Mouse (Mus musculus) forebrain, embryonic 11.5 days (tissue): Measurements from ENCODE around the gene Mrgbp. TPM values are rescaled to one million over a fixed set of nuclear protein-coding genes. Genes with fewer than 3 reads are reported as not detected.

Experiments
- ATAC-seq: fragments of 200-750 bp; cut with Nextera tagmentation; replicated peaks from 2 replicates; pipeline ENCODE4 v1.8.0; 2017; ENCODE audit warnings: moderate TSS enrichment; ENCODE audit not compliant: low FRiP score
- DNase-seq: peaks from one replicate; pipeline ENCODE4 v3.0.0-alpha.2; 2017; ENCODE audit warnings: low spot score
- H3K27ac ChIP-seq: fragments of 300-500 bp; sonication (generic); 2 replicates; pipeline ENCODE4 v1.5.1; 2014; ENCODE audit warnings: low read depth, low read length
- H3K27me3 ChIP-seq: fragments of 300-500 bp; sonication (generic); 2 replicates; pipeline ENCODE4 v1.6.1; 2014; ENCODE audit warnings: mild to moderate bottlenecking, low read length, mixed read lengths; ENCODE audit not compliant: control insufficient read depth, insufficient read depth
- H3K36me3 ChIP-seq: fragments of 300-500 bp; sonication (generic); 2 replicates; pipeline ENCODE4 v1.6.1; 2014; ENCODE audit warnings: mild to moderate bottlenecking, low read length, moderate library complexity, mixed read lengths; ENCODE audit not compliant: control insufficient read depth, insufficient read depth
- H3K4me1 ChIP-seq: fragments of 300-500 bp; sonication (generic); replicated peaks from 2 replicates; pipeline ENCODE4 v1.6.1; 2014; ENCODE audit warnings: low read length, mixed read lengths; ENCODE audit not compliant: control insufficient read depth, insufficient read depth
- H3K4me2 ChIP-seq: fragments of 300-500 bp; sonication (generic); 2 replicates; pipeline ENCODE4 v1.6.1; 2014; ENCODE audit warnings: low read depth, mild to moderate bottlenecking, low read length, moderate library complexity, mixed read lengths; ENCODE audit not compliant: severe bottlenecking
- H3K4me3 ChIP-seq: fragments of 300-500 bp; sonication (generic); 2 replicates; pipeline ENCODE4 v1.5.1; 2014; ENCODE audit warnings: low read depth, low read length
- H3K9ac ChIP-seq: fragments of 300-500 bp; sonication (generic); 2 replicates; pipeline ENCODE4 v1.6.1; 2014; ENCODE audit warnings: low read length
- H3K9me3 ChIP-seq: fragments of 300-500 bp; sonication (generic); 2 replicates; pipeline ENCODE4 v1.6.1; 2016; ENCODE audit warnings: low read length, mixed read lengths; ENCODE audit not compliant: control insufficient read depth
- WGBS: fragments of 180-500 bp; shearing (Covaris S2); extraction: QIAGEN DNeasy Blood & Tissue Kit; methylation state at CpG from one replicate; pipeline ENCODE4 v1.1.7; 2014; 5-methylcytosine and 5-hydroxymethylcytosine counted together
- polyA plus RNA-seq: library from polyadenylated mRNA; unstranded; fragments of >200 nt; fragmentation: Nextera tagmentation; extraction: Ambion mirVana; gene quantifications from 2 replicates; pipeline ENCODE4 v1.2.1, GENCODE M21; 2014

Gene Mrgbp
- polyA plus RNA-seq, 1 experiment from 2014 or later: 49.5 TPM

DNA sequence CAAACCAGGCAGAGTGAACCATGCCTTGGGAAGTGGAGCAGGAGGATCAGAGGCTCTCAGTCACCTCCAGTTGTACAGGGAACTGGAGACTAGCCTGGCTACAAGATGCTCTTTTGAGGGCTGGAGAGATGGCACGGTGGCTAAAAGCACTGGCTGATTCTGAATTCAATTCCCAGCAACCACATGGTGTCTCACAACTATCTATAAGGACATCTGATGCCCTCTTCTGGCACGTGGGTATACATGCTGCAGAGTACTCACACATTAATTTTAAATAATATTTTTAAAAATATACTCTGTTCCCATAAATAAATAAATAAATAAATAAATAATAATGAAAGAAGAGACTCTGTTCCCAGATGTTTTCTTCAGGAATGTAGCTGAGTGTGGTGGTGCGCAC is 25.9 kb upstream of the Mrgbp start:
- H3K27me3 ChIP-seq: no peaks in the 10 kb centered on the region
- H3K9me3 ChIP-seq: no peaks in the 10 kb centered on the region
- no peaks in the 10 kb centered on the region for H3K4me1 ChIP-seq
- no peaks in the 10 kb centered on the region for H3K36me3 ChIP-seq
- 45% methylated on average over 3 of the region's 3 CpGs for WGBS
- DNase-seq (no peak), ATAC-seq (no peak)
- H3K27ac ChIP-seq: no peak overlapping the region
- H3K4me3 ChIP-seq: no peak overlapping the region
- H3K9ac ChIP-seq: no peak overlapping the region
- H3K4me2 ChIP-seq: no peak overlapping the region

DNA sequence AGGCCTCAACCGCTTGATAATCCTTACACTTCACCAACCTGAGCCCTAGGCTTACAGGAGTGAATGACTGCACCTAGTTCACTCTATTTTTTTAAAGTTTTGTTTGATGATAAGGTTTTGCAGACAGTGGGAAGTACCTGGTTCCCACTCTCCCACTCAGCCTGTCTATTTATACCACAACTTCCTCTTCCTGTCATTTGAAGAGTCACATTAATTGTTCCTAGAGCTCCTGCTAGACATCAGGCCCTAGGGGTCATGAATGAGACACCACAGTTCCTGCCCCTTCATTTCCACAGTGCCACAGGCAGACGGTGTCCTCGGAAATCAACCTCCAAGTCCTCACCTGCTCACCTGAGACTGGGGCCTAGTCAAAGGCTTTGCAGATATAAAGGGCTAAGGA is 24.6 kb upstream of the Mrgbp start:
- WGBS: 85% methylated on average over 3 of the region's 3 CpGs

DNA sequence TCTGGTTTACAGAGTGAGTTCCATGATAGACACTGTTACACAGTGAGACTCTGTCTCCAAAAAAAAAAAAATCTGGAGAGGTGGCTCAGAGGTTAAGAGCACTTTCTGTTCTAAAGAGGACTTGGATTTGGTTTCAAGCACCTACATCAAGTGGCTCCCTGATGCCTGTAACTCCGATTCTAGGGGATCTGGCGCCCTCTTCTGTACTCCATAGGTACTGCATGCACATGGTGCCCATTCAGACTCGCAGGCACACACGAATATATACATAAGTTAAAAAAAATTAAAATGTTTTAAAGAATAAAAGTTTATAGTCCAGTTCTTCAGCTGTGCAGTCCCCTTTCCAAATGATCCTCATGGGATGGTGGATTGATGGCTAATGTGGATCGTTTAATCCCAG is 20.9 kb upstream of the Mrgbp start:
- H3K4me3 ChIP-seq: no peak overlapping the region
- H3K9ac ChIP-seq: no peak overlapping the region
- no peaks in the 10 kb centered on the region for H3K36me3 ChIP-seq
- DNase-seq: peak; percentile 67
- 50% methylated on average over 5 of the region's 5 CpGs for WGBS
- no peaks in the 10 kb centered on the region for H3K27me3 ChIP-seq
- ATAC-seq: no peak
- no peaks in the 10 kb centered on the region for H3K4me1 ChIP-seq
- no peaks in the 10 kb centered on the region for H3K9me3 ChIP-seq
- H3K27ac ChIP-seq: no peak overlapping the region
- no peak overlapping the region for H3K4me2 ChIP-seq

More for the DNA sequence above, 24.6 kb upstream of the Mrgbp start:
- H3K36me3 ChIP-seq: no peaks in the 10 kb centered on the region
- H3K27ac ChIP-seq: no peak overlapping the region
- no peaks in the 10 kb centered on the region for H3K27me3 ChIP-seq
- no peak overlapping the region for H3K9ac ChIP-seq
- no peak overlapping the region for H3K4me2 ChIP-seq
- no peaks in the 10 kb centered on the region for H3K9me3 ChIP-seq
- no peak overlapping the region for H3K4me3 ChIP-seq
- no peaks in the 10 kb centered on the region for H3K4me1 ChIP-seq
- no peak for ATAC-seq
- DNase-seq: no peak

DNA sequence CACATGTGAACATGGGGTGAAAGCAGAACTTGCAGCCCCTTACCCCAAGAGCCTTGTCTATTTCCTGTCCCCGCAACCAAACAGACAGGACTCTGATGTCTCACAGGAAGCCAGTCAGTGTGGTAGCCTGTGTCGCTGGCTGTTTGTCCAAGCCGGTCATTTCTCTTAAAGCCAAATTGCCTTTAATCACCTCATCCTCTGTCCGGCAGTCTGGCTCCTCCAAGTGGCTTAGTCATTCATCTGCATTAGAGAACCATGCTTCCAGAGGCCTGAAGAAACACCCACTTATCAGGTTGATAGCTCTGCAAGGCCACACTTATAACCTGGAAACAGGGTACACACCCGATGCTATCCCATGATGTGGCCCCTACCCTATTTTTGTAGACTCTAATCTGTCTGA is 19.0 kb upstream of the Mrgbp start:
- no peak overlapping the region for H3K4me2 ChIP-seq
- no peaks in the 10 kb centered on the region for H3K36me3 ChIP-seq
- H3K9ac ChIP-seq: no peak overlapping the region
- DNase-seq (no peak), ATAC-seq (no peak)
- H3K9me3 ChIP-seq: no peaks in the 10 kb centered on the region
- H3K27ac ChIP-seq: no peak overlapping the region
- H3K4me1 ChIP-seq: no peaks in the 10 kb centered on the region
- no peak overlapping the region for H3K4me3 ChIP-seq
- WGBS: 78% methylated on average over 5 of the region's 5 CpGs
- no peaks in the 10 kb centered on the region for H3K27me3 ChIP-seq

DNA sequence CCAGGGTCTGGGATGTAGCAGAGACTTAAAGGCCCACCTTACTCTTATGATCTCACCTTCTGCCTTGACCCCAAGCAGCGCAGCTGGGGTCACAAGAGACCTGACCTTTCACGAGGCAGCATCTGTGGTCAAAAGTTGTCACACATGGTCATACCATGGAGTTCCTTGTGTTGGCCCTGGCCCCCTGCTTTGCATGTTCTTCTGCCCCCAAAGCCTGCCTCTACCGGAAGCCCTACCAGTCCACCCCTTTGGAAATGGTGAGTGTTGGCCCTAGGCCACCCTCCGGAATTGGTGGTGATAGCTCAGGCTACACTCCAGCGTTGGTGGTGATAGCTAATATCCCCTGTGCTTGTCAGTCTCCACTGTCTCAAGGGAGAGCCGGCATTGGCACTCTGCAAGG is 17.8 kb upstream of the Mrgbp start:
- Histone ChIP-seq H3K36me3 (no peaks in the 10 kb centered on the region), H3K27ac (no peak overlapping the region), H3K9me3 (no peaks in the 10 kb centered on the region), H3K4me3 (no peak overlapping the region), H3K4me1 (no peaks in the 10 kb centered on the region), H3K27me3 (no peaks in the 10 kb centered on the region), H3K4me2 (no peak overlapping the region), H3K9ac (no peak overlapping the region)
- 68% methylated on average over 6 of the region's 6 CpGs for WGBS
- DNase-seq (no peak), ATAC-seq (no peak)

DNA sequence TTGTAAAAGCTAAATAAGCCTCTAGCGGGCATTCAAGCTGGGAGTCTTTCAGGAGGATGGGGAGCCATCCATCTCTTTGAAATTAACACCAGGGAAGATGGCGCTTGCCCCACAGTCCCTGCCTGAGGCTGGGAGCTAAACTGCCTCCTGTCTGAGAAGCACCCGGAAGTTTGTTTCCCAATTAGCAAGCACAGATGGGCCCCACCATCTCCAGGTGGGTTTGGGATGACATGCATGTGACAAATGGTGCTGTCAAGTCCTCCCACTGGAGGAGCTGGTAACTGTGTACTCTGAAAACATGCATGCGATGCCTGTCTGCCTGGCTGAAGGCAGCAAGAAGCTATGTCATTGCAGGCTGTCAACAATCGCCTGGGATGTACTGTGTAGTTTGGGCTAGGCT is 17.3 kb upstream of the Mrgbp start:
- no peak overlapping the region for H3K4me3 ChIP-seq
- H3K9me3 ChIP-seq: no peaks in the 10 kb centered on the region
- H3K27ac ChIP-seq: no peak overlapping the region
- 44% methylated on average over 5 of the region's 5 CpGs for WGBS
- no peak for ATAC-seq
- no peak for DNase-seq
- H3K27me3 ChIP-seq: no peaks in the 10 kb centered on the region
- H3K4me2 ChIP-seq: no peak overlapping the region
- H3K36me3 ChIP-seq: no peaks in the 10 kb centered on the region
- H3K4me1 ChIP-seq: no peaks in the 10 kb centered on the region
- H3K9ac ChIP-seq: no peak overlapping the region

DNA sequence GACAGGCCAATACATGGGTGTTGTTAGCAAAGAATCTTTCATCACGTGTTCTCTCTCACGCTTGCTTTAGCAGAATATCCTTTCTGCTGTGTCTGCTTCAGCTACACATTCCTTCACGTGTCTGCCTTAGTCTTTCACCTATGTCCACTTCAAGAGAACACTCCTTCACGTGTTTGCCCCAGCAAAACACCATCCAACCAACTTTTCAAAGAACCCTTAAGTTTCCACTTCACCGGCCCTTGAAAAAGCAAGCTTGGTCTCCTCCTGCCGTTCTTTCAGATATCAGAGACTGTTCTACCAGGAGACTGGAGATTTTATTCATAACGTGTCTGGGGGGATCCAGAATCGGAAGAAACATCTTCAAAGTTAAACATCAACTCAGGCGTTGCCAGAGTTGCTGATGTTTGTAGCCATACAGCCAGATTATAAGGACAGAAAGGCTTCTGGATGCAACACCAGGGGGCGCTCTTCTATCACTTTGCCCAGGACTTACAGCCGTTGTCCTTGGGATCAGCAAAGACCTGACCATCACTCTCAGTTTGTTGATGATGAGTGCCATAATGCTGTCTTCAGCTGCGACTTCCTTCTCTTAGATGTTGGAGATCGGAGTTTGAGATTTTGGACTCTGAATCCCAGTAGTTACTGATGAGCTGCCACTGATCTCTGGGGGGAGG is 14.7 kb upstream of the Mrgbp start:
- Histone ChIP-seq H3K4me2 (no peak overlapping the region), H3K36me3 (no peaks in the 10 kb centered on the region), H3K9ac (no peak overlapping the region), H3K27me3 (no peaks in the 10 kb centered on the region), H3K4me1 (no peaks in the 10 kb centered on the region), H3K27ac (no peak overlapping the region), H3K4me3 (no peak overlapping the region), H3K9me3 (no peaks in the 10 kb centered on the region)
- WGBS: 34% methylated on average over 13 of the region's 13 CpGs
- peak; percentile 89 for DNase-seq
- no peak for ATAC-seq

DNA sequence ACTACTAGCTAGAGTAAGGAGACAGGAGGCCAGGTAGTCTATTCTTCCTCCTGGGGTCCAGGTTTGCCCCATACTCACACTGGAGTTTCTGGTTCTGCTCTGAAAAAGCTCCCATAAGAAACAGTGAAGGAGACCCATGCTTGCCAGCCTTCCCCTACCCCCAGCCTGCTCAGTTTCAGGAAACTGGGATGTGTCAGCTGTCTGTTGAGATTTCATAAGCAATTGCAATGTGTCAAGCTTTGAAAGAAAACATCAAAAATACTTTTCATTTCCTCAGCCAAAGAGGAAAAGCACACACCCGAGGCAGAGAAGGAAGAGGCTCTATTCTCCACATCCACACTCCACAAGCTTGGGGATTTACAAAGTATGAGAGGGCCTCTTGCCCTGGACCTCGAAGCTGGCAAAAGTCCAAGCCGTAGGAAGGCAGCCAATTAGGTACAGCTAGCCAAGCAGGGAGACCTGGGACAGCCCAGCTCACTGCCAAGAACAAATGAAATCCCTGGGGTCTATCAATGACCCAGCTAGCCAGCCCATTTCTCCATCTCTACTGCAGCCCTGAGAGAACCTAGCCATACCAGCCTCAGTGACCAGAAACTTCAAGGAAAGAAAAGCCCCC is 12.0 kb upstream of the Mrgbp start:
- no peak for ATAC-seq
- H3K9ac ChIP-seq: no peak overlapping the region
- WGBS: 66% methylated on average over 3 of the region's 3 CpGs

DNA sequence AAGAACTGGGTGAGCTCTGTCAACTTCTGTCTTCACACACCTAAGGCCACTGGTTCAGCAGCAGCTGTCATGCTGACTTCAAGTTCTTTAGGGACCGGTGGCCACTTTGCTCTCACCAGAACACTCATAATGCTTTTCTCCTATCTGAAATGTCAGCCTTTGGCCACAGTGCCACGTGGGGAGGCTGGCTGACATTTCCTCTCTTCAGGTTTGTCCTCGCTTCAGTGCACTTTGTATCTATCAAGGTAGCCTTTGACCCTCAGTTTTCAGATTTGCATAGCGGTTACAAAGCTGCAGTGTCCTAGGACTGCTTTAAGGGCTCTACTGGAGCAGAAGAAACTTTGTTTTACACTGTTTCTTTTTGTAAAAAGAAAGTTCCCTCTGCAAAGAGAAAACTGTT is 4.6 kb upstream of the Mrgbp start:
- no peaks in the 10 kb centered on the region for H3K27me3 ChIP-seq
- no peak overlapping the region for H3K4me3 ChIP-seq
- H3K9ac ChIP-seq: no peak overlapping the region
- 54% methylated on average over 4 of the region's 4 CpGs for WGBS
- DNase-seq (no peak), ATAC-seq (no peak)
- H3K4me1 ChIP-seq: no peaks in the 10 kb centered on the region
- H3K27ac ChIP-seq: no peak overlapping the region
- H3K36me3 ChIP-seq: no peaks in the 10 kb centered on the region
- no peak overlapping the region for H3K4me2 ChIP-seq
- H3K9me3 ChIP-seq: no peaks in the 10 kb centered on the region

More for the DNA sequence above, 12.0 kb upstream of the Mrgbp start:
- Histone ChIP-seq H3K27me3 (no peaks in the 10 kb centered on the region), H3K4me1 (no peaks in the 10 kb centered on the region), H3K4me3 (no peak overlapping the region), H3K4me2 (no peak overlapping the region), H3K9me3 (no peaks in the 10 kb centered on the region), H3K27ac (no peak overlapping the region), H3K36me3 (no peaks in the 10 kb centered on the region)
- DNase-seq: no peak
